Mouse (Mus musculus): ENCODE data around the gene Chl1. TPM values are rescaled to one million over a fixed set of nuclear protein-coding genes. Genes with fewer than 3 reads are reported as not detected.

Chl1 gene
- total RNA-seq, 2 experiments from 2014 or later, result 0.87 to 1.2 TPM

DNA sequence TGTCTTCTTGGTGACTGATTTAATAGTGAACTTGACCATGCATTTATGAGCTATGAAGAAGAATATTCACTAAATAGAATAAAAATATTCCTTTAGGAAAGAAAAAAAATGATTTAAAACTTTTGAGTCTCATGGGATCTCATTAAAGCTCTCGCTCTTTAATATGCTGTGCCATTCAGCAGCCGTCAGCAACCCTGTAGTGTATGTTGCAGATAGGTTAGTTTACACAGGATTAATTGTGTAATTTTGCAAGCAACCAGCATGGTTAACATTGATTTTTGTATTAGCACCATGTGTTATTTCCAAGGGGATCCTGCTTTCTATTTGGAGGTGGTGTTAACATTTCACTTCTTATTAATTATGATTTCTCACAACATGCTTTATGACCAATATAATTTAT is 32.2 kb downstream of the Chl1 start:
- DNase-seq, result no peak

DNA sequence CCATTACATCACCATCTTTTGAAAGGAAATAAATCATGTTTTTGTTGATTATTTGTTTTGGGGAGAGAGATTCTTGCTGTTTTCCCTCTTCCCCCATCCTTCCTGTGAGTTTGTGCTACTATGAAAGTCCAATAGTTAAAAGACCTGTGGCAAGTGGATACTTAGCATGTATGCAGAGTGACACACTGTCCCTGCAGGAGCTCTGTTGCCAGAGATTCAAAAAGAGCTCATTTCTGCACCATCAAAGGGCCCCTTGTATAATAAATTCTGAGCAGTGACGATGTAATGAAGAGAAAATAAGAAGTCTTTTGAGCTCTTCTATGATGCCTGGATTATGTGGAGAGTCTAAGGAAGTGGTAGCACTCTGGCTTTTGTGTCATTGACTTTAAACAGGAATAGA is 33.4 kb downstream of the Chl1 start:
- no peak for DNase-seq

DNA sequence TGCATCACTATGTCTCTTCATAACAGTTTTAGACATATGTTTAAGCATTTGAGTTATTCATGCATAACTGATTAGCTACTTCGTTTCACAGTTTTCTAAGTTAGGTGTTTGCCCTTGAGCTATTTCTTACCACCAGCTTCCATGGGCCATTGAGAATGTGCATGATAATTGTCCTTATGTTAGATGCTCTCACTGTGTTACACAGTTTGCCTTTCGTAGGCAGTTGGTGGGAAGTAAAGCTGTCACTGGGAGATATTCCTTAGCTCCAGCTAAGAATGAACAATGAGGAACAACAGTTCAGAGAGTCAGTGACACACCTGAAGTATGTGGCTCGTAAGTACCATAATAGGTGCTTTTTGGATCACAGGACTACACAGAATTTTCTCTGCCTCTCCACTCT is 35.9 kb downstream of the Chl1 start:
- DNase-seq, result no peak

DNA sequence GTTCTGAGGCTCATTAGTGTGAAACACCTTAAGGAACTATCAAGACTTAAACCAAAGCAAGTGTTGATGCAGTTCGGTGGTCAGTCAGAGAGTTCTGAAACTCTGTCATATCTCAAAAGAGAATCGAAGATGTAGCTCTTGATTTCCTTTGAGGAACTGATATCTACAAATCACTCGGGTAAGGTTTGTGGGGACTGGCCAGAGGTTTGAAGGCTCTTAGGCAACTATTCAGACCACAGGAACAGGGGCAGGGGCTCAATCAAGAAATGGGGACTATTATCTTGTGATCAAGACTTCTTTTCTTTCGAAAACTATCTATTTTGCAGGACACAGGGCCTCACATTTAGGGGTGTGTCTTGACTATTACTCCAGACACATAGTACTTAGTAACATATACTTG is 39.5 kb downstream of the Chl1 start:
- no peak for DNase-seq

DNA sequence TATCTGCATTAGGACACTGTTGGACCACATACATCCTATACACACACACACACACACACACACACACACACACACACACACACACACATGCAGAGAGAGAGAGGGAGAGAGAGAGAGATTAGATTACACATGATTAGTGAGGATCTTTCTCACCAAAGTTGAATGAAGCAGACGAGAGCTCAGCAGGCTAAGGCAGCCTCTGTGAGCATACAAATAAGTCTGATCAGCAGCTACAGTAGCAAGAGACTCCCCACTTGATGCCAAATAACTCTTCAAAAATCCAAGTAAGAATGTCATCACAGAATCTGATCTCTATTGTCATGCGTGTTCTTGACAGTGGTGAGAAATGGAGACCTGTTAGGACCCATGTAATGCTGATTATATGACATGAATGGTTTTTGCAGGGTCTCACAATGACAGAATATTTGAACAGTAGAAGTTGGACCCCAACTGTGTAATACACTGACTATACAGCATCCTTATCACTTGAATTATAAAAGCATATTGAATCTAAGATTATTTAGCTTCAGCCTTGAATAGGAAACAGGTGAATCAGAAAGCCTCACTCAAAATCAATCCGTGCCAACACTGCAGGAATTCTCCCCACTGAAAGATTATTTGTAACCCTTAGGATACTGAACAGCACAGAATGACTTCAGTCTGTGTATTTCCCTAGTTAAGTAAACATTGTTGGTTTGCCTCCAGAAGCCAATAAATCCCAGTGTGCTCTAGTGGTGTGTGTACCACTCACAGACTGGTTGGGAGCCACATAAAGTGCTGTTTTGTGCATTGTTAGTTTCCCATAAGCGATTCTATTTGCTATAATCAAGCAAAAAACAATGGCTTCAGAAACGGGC is 47.9 kb downstream of the Chl1 start:
- no peak for DNase-seq

DNA sequence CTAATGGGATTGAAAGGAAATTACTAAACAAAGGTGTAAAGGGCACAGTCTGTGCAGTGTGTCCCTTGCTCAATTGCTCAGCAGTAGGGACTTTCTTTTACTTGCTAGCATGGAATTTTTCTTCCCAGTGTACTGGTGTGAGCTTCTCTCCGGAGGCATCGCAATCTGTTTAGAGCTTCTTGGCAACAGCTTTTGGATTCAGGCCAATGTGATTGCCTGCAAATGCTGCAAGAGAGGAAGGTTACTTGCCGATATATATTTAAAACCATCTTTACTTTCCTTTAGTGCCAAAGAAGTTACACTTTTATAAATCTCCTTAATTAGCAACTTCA is 48.5 kb downstream of the Chl1 start:
- DNase-seq, result no peak

DNA sequence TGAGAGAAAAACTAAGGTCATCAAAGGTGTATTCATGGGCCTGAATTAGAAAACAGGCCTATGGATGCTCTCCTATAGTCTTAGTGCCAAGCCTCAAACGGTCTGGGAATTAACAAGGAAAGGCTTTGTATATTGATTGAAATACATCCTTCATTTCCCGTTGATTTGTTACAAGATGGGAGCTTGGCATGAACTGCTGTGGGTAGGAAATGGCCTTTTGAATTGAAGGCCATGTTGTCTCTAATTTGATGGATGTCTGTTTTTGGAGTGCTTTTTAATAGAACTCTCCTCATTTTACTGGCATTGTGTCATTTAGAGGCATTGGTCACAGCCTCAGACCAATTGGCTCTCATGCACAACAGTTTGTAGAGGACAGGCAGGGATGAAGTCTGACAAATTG is 49.0 kb downstream of the Chl1 start:
- DNase-seq, result no peak

DNA sequence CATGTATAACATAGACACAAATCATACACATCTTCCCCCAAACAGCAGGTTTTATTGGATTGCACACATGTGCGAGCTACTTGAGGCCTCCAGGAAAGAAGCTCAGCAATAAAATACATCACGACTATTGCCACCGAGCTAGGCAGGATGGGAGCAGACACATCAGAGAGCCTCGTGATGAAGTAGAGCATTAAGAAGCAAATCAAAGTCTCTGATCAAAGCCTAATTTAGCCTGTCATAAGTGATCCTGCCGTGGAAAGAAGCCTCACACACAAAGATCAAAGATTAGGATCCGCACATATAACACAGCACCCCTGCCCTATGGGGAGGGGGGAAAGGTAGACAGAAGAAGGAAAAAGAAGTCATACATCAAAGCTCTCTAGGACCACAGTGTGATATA is 54.4 kb downstream of the Chl1 start:
- no peak for DNase-seq

DNA sequence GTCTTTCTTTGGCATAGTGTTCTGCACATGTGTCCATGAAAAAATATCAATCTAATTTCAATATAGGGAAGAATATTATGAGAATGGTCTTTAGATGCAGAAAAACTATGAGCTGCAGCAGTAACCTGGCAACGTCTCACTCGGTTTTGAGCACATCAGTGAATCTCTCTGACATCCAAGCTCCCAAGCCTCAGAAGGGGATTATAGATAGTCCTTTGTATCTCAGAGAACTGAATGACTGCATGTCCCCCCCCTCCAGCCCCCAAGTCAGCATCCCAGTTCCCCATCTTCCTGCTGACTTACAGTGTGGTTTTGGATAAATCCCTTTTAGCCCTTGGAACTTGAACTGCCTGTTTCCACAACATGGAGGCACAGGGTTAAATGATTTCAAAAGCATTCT is 56.9 kb downstream of the Chl1 start:
- DNase-seq, result no peak

DNA sequence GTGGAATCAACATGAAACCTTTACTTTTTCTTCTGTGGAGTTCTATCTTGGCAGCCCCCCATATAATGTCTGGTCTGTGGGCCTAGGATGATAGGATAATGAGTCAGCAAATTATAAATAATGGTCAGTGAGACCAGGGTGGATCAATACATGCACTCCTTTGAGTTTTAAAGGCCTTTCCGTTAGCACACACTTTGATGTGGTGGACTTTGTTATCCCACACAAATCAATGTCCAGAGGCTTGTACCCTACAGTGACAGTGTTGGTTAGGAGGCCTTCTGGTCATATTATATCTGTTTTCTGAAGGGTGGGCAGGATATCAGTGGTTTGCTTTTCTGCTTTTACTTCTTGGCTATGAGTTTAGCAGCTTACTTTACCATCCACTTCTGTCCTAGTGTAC is 62.3 kb downstream of the Chl1 start:
- DNase-seq, result no peak

DNA sequence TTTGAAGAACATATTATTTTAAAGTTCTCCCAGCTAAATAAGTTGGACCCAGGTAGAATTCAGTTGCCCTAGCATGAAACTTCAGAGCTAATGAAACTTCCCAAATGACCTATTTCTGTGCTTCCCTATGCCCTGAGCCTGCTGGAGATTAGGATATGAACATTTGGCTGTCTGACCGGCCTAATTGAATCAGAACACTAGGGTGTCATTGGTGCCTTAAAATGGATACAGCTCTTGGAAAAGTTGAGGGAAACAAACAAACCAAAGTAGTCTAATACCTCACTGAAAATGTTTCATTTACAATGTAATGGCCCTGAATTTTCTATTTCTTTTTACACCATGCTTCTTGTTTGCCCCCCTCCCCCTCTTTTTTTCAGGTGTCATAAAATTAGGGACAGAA is 73.8 kb downstream of the Chl1 start:
- no peak for DNase-seq

DNA sequence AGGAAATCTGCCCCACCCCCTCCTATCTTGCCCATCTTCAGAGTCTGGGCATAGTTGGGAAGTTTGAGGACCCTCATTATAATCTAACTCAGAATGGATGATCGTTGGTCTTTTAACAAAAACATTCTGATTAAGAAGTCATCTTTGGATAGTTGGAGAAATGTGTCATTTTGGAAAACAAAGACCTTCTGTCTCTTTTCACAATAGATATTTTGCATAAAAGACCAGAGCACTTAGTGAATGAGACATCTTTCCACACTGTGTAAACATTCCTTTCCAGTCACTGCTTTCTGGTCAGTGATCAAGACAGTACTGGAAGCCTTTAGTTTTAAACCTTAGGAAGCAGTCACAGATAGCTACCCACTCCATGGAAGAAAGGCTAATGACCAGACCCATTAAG is 75.3 kb downstream of the Chl1 start:
- no peak for DNase-seq

DNA sequence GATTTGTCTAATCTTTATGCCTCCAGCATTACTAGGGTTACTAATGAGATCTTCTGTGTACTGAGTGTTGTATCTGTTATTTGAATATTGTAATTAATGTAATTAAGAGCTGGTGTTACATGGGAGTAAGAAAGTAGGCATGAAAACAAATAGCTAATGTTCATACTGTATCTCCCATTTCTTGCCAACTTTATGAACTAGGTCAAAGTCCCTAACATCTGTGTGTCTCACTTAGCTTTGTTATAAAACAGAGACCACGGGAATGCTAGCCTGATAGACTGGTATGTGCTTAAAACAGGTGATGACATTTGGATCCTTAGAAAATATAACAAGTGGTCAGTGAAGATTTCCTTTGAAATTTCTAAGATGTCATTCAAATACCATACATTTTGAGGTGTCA is 75.7 kb downstream of the Chl1 start:
- DNase-seq, result no peak

DNA sequence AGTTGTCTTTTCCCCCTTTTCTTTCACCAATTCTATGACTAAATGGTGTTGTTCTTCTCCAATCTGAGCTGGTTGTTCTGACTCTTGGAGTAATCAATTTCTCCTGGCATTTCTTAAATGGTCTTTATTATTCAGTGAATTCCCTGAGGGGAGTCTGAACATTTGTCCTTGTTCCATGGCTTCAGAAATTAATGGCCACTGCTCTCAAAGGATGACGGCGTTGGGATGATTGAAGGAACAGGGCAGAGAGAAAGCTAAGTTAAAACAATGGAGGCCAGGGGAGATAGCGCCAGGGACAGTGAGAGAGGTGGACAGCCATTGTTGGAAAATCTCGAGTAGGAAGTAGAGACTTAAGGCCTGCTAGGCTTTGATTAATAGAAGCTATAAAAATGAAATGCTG is 91.7 kb downstream of the Chl1 start:
- no peak for DNase-seq

DNA sequence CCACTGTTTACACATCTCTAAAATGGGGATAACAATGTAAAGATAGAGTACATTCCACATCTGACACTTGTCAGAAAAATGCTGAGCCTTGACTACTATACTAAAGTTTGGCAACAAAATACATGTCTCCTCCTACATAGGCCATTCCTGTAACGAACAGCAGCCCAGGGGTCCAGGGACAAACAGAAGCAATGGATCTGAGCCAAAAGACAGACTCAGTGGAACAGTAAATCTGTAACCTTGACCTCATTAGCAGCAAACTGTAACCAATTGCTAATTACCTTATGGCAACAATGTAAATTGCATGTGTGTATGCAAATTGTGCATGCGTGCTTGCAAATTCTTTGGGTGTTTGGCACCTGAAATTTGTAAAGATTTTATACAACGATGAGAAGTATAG is 100.3 kb downstream of the Chl1 start:
- DNase-seq, result no peak

DNA sequence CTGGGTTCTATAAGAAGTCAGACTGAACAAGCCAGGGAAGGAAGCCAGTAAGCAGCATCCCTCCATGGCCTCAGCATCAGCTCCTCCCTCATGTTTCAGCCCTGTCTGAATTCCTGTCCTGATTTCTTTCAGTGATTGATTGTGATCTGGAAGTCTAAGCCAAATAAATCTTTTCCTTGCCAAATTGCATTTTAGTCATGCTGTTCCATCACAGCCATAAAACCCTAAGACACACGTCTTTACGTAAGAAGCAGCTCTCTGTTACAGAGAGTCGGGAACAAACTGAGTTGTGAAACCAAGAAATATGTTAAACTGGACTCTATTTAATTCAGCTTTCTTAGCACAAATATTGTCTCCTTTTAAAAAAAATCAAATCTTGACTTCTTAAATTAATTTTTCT is 102.2 kb downstream of the Chl1 start:
- DNase-seq, result no peak

DNA sequence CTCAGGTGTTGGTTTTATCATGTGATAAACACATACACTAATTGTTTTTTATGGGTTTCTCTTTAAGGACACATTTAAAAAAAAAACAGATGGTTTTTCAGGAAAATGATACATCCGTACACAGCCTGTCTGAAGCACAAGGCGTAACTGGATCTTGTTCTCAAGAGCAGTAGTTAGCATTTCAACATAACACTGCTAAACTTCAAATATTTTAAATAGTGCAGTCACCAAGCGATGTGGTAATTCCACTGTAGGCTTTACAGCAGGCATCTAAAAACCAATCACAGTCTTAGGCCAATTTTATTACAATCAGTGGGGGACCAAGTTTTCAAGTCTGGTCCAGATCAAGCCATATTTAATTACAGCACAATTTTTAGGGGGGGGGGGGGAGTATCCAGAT is 103.3 kb downstream of the Chl1 start:
- no peak for DNase-seq

DNA sequence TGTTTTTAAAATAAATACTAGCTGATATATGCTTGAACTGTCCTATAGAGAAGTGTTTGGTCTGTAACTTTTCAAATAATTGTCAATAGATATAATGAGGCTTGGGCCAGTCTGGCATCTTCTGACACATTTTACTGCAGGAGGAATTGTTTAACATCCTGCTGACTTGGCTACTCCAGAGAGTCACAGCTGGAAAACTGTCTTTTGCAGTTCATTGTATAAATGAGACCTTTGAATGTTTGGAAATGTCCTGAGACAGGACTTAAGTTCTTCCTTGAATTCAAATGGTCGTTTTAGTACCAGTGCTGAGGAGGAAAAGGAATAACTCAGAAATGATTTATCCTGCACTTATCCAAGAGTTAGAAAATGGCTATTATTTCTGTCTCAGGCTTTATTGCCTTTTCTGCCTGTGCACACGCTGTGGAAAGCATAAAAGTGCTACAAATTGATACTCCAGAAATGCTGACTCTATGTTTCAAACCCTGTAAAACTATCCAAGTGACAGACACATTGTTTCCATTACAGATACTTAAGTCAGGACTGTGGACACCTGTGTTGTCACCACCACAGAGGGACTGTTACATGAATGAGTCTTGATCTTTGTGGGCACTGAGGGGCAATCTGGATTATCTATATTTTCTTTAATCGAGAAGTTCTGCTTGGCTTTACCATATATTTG is 105.7 kb downstream of the Chl1 start:
- DNase-seq, result no peak

DNA sequence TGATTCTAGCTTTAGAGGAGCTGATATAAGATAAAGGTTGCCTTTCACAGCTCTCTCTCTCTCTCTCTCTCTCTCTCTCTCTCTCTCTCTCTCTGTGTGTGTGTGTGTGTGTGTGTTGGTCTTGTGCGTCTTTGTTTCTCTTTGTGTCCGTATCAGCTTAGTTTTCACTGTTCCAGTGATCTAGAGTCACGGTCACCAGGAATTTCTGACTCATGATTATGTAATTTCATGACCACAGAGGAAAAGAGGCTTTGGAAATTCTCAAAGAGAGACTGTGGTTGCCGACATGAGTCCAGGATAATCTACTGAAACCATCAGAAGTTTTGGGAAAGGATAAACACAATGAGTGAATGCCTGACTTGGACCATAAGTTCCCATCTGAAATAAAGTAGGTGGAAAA is 110.5 kb downstream of the Chl1 start:
- no peak for DNase-seq

DNA sequence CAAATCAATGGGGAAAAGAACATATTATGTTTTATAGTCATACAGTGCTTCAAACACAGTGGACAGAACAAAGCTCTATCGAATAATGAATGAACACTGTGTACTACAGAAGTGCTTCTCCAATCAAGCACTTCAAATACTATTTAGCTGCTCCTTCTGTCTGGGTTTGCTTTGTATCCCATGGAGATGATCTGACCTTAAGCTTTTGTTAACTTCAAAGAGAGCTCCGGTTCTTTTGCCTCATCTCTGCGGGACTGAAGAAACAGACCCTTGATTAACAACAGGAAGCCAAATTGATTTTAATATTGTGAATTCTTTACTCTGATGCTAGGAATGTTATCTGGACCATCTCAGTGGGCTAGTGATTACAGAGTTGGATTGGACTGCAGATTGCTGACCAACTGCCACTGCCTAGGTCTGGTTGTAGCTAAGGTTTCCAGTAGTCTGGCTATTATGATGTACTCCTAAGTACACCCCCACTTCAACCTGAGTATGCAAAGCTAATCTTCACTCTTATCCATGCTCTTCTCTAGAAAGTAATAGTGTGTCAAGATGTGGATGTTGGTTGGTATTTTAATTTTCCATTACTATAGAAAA is 111.8 kb downstream of the Chl1 start:
- DNase-seq, result no peak

DNA sequence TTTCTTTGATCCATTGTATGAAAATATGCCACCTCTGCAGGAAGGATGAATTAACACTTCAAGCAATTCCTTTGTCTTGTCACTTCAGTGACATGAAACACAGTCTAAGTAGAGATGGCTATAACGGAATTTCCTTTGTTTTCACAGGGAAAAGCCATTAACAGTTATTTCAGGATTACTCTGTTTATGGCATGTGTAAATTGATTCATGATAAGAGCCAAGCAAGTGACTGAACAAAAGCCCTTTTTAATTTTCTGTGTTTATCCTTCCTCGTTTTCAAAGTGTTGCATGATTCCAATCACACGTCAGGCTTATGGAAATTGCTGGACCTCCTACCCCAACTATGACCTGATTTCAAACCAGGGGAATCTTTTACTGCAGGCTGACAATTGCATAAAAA is 122.5 kb downstream of the Chl1 start:
- DNase-seq, result no peak

DNA sequence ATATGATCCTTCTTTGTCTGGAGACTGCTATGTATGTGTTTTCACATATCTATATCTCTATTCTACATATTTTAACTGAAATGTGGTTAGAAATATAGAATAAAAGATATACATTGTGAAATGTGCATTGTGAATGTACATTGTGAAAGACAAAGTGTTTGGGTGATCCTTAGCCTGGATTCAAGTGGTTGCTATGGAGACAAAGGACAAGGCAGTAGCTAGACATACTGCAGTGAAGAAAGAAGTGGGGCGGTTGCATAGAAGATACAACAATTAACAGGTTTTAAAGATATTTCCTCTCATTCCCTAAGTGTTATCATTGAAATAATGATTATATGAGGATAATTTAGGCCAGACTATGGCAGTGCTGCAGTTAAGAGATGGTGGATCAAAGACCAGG is 146.4 kb downstream of the Chl1 start:
- no peak for DNase-seq

DNA sequence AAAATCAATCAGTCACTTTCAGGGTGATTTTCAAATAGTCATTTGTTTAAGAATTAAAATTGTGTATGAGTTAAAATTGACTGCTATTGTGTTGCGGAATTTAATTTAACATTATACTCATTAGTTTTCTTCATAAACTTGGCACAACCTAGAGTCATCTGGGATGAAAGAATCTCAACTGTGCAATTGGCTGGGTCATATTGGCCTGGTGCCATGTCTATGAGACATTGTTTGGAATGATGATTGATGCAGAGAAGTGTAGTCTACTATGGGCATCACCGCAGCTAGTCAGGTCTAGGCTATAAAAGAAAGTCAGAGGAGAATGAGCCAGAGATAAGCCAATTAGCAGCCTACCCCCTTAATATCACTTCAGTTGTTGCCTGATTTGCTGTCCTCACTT is 148.8 kb downstream of the Chl1 start:
- DNase-seq, result no peak

DNA sequence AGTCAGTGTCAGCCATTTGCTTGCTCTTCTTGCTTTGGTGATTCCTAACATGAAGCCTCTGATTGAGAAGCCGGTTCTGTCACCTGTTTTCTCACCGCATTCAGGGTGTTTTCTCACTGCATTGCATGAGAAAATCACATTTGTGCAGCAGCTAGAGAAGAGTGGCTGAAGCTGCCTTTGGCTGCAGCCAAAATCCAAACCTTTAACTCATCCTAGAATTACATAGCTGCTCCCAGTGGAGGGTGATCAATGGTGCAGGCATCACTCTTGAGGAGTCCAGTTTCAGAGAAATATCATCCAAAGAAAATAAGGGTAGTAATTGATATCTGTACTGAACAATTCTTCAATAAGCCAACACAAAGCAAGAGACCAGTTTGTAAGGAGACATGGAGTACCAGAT is 154.8 kb downstream of the Chl1 start:
- no peak for DNase-seq

Data from heart, adult 18-20 months (tissue).